Mouse (Mus musculus): ENCODE data around the gene Pan3. TPM values are rescaled to one million over a fixed set of nuclear protein-coding genes. Genes with fewer than 3 reads are reported as not detected.
A peak's percentile ranks its signal among the peaks of the same experiment; 100 is the strongest.

Gene Pan3
- polyA plus RNA-seq (2016; fragmentation: Nextera tagmentation; extraction: Ambion mirVana): 56.1 and 75.1 TPM in 2 replicates

DNA sequence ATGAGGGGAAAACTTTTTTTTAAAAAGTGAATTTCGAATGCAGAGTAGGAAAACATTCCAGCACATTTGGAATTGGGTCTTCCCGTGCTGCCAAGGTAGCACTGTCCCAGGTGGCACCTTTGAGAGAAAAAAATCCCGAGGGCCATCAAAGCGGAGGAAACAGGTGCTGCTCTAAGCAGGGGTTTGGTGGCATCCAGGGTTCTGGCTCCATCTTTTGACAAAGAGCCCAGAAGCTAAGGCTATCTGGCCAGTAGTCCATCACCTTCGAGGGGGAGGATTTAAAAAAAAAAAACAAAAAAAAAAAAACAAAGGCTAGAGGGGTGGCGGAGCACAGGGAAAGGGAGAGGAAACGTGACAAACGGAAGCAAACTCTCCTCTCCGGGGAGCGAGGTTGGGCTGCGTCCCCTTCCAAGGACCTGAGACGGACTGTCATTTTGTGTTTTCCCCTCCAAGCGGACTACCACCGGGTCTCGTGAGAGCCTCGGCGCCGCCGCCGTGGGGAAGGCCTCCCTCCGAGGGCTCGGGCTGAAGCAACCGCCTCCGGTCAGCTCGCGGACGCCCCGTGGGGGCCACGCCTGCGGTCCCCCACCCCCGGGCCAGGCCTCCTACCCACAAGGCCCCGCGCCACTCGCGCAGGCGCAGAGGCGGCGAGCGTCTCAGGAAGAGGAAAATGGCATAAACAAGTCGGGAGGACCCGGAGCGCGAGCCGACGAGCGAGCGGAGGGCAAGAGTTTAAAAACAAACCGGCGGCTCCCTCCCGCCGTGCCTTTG is at the start of gene Pan3:
TSS of gene Pan3 (plus strand) at position 627 of the 771 bp plus-strand sequence.
- peak within 1 kb of the TSS; percentile 97 for H3K27ac ChIP-seq (replicated peaks)
- peak within 1 kb of the TSS; percentile 97 for H3K9ac ChIP-seq (replicated peaks)
- no peaks in the 10 kb centered on the region for H3K27me3 ChIP-seq
- H3K4me1 ChIP-seq: peaks cover 27% of the 10 kb centered on the region
- ATAC-seq (ENCODE audit: low FRiP score, low read depth): peak; percentile 90
- peak within 1 kb of the TSS; percentile 83 for H3K4me2 ChIP-seq (replicated peaks)
- peak within 1 kb of the TSS; percentile 99 for H3K4me3 ChIP-seq
- no peaks in the 10 kb centered on the region for H3K36me3 ChIP-seq
- no peaks in the 10 kb centered on the region for H3K9me3 ChIP-seq
- WGBS: under 1% methylated on average over 45 of the region's 51 CpGs

DNA sequence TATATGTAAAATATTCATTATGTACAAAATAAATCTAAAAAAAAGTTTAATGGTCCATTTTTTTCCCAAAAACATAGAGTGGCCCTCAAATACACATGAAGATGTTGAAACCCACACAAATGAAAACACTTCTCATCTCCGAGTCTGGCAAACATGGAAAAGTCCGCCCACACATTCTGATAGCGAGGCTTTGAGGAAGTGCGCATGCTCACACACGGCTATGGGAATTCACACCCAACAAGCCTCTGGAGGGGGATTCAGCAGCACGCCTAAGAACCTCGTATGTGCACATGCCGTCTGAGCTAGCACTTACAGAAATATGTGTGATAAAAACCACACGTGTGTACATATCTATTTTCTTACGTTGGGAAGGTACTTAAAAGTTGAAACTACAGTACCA is 48.6 kb upstream of the Pan3 start:
- no peaks in the 10 kb centered on the region for H3K4me1 ChIP-seq
- 91% methylated on average over 10 of the region's 10 CpGs for WGBS
- no peak overlapping the region for H3K27ac ChIP-seq (replicated peaks)
- ATAC-seq (ENCODE audit: low FRiP score, low read depth): no peak
- no peaks in the 10 kb centered on the region for H3K36me3 ChIP-seq
- H3K4me2 ChIP-seq (replicated peaks): no peak overlapping the region
- H3K9me3 ChIP-seq: no peaks in the 10 kb centered on the region
- H3K9ac ChIP-seq (replicated peaks): no peak overlapping the region
- no peaks in the 10 kb centered on the region for H3K27me3 ChIP-seq
- H3K4me3 ChIP-seq: no peak overlapping the region

DNA sequence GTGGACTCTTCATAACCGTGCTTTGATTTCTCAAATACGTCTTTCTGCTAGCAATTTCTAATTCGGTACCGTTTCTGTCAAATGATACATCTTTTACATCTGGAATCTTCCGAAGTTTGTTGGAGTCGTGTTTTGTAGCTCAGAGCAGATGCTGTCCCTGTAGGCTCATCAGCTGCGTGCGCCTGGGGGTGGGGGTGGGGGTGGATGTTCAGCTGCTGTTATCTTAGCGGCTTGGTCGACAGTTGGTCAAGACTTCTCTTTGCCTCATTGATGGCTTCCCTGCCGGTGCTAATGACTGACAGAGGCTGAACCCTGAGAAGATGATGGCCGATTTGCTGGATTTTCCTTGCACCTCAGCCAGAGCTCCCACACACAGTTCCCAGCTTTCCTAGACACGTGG is 43.1 kb upstream of the Pan3 start:
- Histone ChIP-seq H3K4me2 (replicated peaks) (no peak overlapping the region), H3K36me3 (no peaks in the 10 kb centered on the region), H3K4me3 (no peak overlapping the region), H3K9me3 (no peaks in the 10 kb centered on the region), H3K4me1 (no peaks in the 10 kb centered on the region), H3K9ac (replicated peaks) (no peak overlapping the region), H3K27ac (replicated peaks) (no peak overlapping the region), H3K27me3 (no peaks in the 10 kb centered on the region)
- ATAC-seq (ENCODE audit: low FRiP score, low read depth): no peak
- WGBS: 86% methylated on average over 13 of the region's 13 CpGs

DNA sequence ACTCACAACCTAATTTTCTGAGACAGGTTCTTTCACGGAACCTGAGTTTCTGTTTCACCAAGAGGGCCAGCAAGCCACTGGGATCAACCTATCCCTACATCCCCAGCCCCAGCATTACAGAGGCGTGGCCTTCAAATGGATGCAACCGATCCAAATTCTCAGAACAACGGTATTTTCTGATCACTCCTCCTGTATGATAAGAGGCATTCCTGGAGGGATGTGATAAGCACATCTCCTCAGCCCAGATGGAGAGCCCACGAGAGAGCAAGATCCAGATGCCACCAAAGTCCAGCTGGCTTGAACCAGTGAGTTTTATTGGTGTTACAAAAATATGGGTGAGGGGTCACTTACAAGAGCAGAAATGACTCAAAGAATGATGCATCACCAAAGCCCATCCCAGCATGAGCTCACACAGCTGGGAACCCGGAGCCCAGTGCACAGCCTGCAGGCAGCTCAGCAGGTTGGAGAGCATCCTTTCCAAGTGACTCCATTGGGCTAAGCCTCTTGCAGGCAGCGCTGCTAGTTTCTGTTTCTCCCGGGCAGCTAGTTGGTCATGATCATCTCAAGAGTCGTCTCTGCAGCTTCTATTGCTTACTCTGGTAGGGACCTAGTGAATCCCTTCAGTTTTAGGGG is 41.5 kb upstream of the Pan3 start:
- Histone ChIP-seq H3K4me1 (no peaks in the 10 kb centered on the region), H3K36me3 (no peaks in the 10 kb centered on the region), H3K27me3 (no peaks in the 10 kb centered on the region), H3K27ac (replicated peaks) (no peak overlapping the region), H3K4me2 (replicated peaks) (no peak overlapping the region), H3K9me3 (no peaks in the 10 kb centered on the region), H3K4me3 (no peak overlapping the region), H3K9ac (replicated peaks) (no peak overlapping the region)
- no peak for ATAC-seq (ENCODE audit: low FRiP score, low read depth)
- 80% methylated on average over 9 of the region's 9 CpGs for WGBS

DNA sequence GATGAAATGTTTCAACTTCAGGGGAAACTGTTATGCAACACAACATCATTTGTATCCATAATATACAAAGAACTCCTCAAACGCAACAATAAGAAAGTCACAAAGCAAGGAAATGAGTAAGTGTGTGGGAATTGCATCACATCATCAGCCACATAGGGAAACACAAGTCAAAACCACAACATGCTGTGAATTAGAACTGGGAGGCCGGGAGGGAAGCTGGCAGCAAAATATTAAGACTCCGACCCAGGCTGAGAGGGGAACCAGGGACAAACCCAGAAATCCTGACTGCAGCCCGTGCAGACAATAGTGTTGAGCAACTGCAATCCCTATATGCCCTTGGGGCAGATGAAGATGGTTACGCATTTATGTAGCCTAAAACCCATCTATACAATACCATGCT is 40.9 kb upstream of the Pan3 start:
- no peaks in the 10 kb centered on the region for H3K27me3 ChIP-seq
- 87% methylated on average over 5 of the region's 5 CpGs for WGBS
- no peak for ATAC-seq (ENCODE audit: low FRiP score, low read depth)
- no peak overlapping the region for H3K9ac ChIP-seq (replicated peaks)
- H3K4me3 ChIP-seq: no peak overlapping the region
- H3K4me2 ChIP-seq (replicated peaks): no peak overlapping the region
- H3K36me3 ChIP-seq: no peaks in the 10 kb centered on the region
- H3K27ac ChIP-seq (replicated peaks): no peak overlapping the region
- no peaks in the 10 kb centered on the region for H3K9me3 ChIP-seq
- H3K4me1 ChIP-seq: no peaks in the 10 kb centered on the region

DNA sequence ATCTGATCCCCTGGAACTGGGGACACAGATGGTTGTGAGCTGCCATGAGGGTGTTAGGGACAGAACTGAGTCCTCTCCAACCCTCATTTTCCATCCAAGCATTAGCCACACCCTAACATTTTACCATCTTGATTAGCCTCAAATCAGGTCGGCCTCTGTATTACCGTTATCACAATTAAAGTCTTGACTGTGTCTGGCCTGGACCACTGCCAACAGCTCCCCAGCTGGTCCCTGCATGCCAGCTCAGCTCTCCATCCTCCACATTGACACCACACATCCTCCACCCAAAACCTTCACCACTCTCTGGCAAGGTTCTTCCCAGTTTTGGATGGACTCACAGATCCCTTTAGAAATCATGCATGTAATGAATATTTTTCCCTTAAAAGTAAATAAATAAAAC is 39.2 kb upstream of the Pan3 start:
- WGBS: 87% methylated on average over 2 of the region's 2 CpGs

DNA sequence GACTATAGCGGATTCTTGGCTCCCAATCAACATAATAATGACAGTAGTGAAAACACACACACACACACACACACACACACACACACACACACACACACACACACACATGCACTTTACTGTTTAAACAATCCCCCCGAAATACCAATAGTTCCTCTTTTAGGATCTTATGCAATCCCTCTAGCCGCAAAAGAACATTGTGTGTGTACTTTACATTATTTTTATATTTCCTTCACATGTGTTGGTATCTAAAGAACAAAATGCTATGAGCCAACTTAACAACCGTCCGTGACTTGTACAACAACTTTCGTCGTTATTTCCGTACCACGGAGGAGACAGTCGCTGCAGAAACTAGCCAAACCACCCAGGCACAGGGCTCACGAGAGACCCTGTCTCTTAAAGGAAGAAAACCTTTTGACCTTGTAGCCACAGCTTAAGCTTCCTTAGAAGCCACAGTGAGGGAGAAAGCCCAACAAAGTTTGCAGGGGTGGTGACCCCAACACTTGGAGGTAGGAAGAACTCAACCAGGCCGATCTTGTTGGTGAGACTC is 37.2 kb upstream of the Pan3 start:
- H3K4me2 ChIP-seq (replicated peaks): no peak overlapping the region
- H3K27ac ChIP-seq (replicated peaks): no peak overlapping the region
- H3K4me1 ChIP-seq: no peaks in the 10 kb centered on the region
- H3K4me3 ChIP-seq: no peak overlapping the region
- ATAC-seq (ENCODE audit: low FRiP score, low read depth): no peak
- no peaks in the 10 kb centered on the region for H3K9me3 ChIP-seq
- WGBS: 85% methylated on average over 12 of the region's 12 CpGs
- H3K9ac ChIP-seq (replicated peaks): no peak overlapping the region
- peaks cover 5% of the 10 kb centered on the region; the same call in 1 of the 2 replicates for H3K27me3 ChIP-seq
- no peaks in the 10 kb centered on the region for H3K36me3 ChIP-seq

More for the DNA sequence above, 39.2 kb upstream of the Pan3 start:
- Histone ChIP-seq H3K4me1 (no peaks in the 10 kb centered on the region), H3K27ac (replicated peaks) (no peak overlapping the region), H3K9ac (replicated peaks) (no peak overlapping the region), H3K4me3 (no peak overlapping the region), H3K4me2 (replicated peaks) (no peak overlapping the region), H3K36me3 (no peaks in the 10 kb centered on the region), H3K9me3 (no peaks in the 10 kb centered on the region), H3K27me3 (no peaks in the 10 kb centered on the region)
- ATAC-seq (ENCODE audit: low FRiP score, low read depth): no peak

DNA sequence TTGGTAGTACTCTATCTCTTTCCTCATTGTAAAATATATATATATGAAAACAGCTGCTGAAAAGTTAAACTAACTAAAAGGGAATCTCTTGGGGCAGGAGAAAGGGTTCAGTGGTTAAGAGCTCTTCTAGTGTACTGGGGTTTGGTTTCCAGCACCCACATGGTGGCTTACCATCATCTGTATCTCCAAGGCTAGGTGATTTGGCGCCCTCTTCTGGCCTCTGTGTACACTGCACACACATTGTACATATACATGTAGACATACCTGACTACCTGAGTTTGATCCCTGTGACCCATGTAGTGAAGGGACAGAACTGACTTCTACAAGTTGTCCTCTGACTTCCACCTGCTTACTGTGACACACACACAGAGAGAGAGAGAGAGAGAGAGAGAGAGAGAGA is 34.9 kb upstream of the Pan3 start:
- Histone ChIP-seq H3K27ac (replicated peaks) (no peak overlapping the region), H3K4me2 (replicated peaks) (no peak overlapping the region), H3K9me3 (no peaks in the 10 kb centered on the region), H3K36me3 (no peaks in the 10 kb centered on the region), H3K4me3 (no peak overlapping the region), H3K9ac (replicated peaks) (no peak overlapping the region), H3K27me3 (peaks cover 28% of the 10 kb centered on the region), H3K4me1 (peaks cover 4% of the 10 kb centered on the region; the same call in 1 of the 2 replicates)
- 20% methylated on average over 1 of the region's 1 CpGs for WGBS
- ATAC-seq (ENCODE audit: low FRiP score, low read depth): no peak

DNA sequence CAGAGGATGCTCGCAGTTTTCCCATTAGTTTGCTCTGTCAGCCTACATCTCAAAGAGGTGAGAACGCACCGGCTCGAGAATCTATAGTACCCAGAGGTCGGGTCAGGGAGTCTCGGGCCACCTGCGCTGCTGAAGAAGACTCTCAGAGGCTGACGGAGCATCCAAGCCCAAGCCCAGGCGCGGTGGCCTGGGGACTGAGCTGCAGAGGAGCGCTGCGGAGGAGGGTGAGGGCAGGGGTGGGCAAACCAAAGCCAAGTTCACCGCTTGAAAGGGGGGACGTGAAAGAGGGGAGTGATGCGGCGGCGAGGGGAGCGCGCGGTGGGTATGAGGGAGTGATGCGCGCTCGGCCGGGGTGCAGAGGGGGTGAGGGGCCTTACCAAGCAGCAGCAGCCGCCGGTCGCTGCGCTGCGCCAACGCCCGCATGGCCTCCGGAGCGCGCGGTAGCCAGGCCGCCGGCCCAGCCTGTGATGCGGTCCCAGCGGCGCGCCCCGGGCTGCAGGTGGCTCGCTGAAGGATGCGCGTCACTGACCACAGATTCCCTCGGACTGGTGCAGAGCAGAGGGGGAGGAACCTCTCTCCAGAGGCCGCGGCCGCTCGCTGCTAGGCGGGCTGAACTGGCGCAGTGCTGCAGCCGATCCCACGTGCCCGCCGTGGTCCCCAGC is 30.0 kb upstream of the Pan3 start, which contains the start of gene Flt3:
TSS of gene Flt3 (minus strand) at position 647 of the 662 bp plus-strand sequence.
- Histone ChIP-seq H3K27ac (replicated peaks) (no peak within 1 kb of the TSS), H3K9ac (replicated peaks) (peak within 1 kb of the TSS; percentile 24; the same call in 1 of the 2 replicates), H3K27me3 (peaks cover 53% of the 10 kb centered on the region), H3K4me3 (peak within 1 kb of the TSS; percentile 50), H3K36me3 (no peaks in the 10 kb centered on the region), H3K4me2 (replicated peaks) (peak within 1 kb of the TSS; percentile 77), H3K9me3 (no peaks in the 10 kb centered on the region), H3K4me1 (peaks cover 15% of the 10 kb centered on the region)
- peak; percentile 56 for ATAC-seq (ENCODE audit: low FRiP score, low read depth)
- WGBS: under 1% methylated on average over 55 of the region's 56 CpGs

DNA sequence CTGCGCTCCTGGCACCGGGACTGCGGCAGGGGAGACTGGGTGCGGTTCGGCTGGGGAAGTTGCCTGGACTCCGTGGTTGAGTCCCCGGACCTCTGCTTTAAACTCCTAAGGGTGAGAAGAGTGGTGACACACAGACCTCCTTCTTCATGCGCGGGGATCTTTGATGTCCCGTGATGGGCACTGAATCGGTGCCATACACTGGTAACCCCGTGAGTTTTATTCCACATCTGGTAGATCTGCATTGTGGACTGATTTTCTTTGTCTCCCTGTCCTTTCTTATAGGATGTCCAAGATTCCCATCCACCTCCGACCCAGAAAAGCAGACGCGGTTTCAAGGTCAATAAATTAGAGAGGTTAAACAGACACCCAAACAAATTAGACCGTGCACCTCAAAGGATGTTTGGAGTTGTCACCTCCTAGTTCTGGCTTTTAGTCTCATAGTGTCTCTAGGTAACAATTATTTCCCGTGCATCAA is 29.4 kb upstream of the Pan3 start:
- Histone ChIP-seq H3K4me3 (peak overlapping the region; percentile 50), H3K27ac (replicated peaks) (no peak overlapping the region), H3K27me3 (peaks cover 53% of the 10 kb centered on the region), H3K9me3 (no peaks in the 10 kb centered on the region), H3K9ac (replicated peaks) (peak overlapping the region; percentile 24; the same call in 1 of the 2 replicates), H3K4me1 (peaks cover 15% of the 10 kb centered on the region), H3K36me3 (no peaks in the 10 kb centered on the region), H3K4me2 (replicated peaks) (peak overlapping the region; percentile 77)
- ATAC-seq (ENCODE audit: low FRiP score, low read depth): no peak
- 3% methylated on average over 17 of the region's 17 CpGs for WGBS

DNA sequence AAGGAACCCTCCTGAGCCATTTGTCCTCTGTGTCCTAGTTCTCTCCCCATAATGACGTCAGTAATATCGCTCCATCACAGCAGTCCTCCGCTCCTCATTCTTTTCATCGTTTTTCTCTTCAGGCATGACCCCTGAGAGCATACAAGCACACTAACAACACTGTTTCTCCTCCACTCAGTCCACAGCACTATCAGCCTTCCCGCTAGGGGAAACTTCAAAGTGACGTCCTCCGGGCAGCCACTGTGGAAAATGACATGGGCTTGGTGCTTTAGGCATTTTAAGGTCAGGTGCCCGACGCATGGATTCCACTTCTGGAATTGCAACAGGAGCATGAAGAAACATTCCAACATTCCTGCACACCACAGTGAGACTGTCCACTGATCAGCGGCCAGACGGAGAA is 28.9 kb upstream of the Pan3 start:
- whole genome bisulfite sequencing: 28% methylated on average over 11 of the region's 11 CpGs

More for the DNA sequence above, 28.9 kb upstream of the Pan3 start:
- Histone ChIP-seq H3K4me1 (peaks cover 15% of the 10 kb centered on the region), H3K9ac (replicated peaks) (no peak overlapping the region), H3K4me2 (replicated peaks) (peak overlapping the region; percentile 77), H3K27me3 (peaks cover 53% of the 10 kb centered on the region), H3K27ac (replicated peaks) (no peak overlapping the region), H3K36me3 (no peaks in the 10 kb centered on the region), H3K4me3 (peak overlapping the region; percentile 50; the same call in 1 of the 2 replicates), H3K9me3 (no peaks in the 10 kb centered on the region)
- no peak for ATAC-seq (ENCODE audit: low FRiP score, low read depth)
